Mouse (Mus musculus): ENCODE measurements around the gene Zfyve28.

Gene Zfyve28

DNA sequence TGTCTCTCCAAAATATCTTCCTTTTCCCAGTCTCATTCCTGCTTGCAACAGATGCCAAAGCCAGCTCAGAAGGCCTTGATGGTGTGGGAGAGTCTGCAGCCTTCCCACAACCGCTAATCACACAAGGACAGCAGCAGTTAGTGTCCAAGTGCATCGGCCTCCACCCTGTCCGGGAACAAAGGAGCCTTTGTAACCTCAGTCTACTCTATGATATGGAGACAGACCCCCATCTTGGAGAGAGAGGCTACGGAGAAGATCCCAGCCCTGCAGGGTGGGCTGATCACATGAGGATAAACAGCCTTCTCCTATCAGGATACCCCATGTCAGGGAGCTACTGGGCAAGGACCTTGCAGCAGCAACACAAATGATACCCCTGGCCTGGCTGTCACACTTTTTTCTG is 36.5 kb downstream of the Zfyve28 start:
- peak; percentile 67 for DNase-seq (ENCODE audit: low spot score)

DNA sequence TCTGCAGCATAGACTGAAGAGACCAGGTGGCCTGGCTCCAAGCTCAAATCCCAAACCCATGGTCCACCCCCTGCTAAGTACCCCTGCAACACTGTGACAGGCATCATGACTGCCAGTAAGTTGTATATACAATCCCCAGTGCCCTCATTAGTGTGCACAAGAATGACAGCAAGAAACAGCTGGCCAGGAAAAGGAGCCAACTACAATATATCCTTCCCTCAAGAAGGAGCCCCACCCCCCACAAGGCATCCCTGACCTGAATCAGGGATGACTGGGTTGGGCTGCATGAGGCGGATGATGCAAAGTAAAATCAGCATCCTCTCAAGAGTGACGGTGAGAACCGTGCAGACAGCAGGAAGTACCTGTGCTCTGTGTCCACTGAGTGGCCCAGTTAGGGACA is 38.2 kb downstream of the Zfyve28 start:
- peak; percentile 23 for DNase-seq (ENCODE audit: low spot score)

DNA sequence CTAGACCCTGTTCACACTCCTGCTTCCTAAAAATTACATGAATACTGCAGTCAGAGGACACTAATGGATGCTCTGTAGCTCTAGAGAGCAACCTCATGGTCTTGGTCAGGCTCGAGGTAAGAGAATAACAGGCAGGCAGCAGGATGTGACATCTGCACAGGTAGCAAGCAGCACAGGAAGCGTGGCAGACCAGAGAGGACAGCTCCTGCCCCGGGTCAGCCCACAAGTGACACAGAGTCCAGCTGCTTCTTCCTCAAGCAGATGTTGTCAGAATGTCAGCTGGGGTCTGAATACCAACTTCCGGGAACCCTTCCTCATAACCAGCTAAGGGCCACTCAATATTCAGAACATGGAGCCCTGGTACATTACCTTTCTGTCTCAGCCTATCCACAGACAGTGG is 39.1 kb downstream of the Zfyve28 start:
- DNase-seq (ENCODE audit: low spot score), result no peak

DNA sequence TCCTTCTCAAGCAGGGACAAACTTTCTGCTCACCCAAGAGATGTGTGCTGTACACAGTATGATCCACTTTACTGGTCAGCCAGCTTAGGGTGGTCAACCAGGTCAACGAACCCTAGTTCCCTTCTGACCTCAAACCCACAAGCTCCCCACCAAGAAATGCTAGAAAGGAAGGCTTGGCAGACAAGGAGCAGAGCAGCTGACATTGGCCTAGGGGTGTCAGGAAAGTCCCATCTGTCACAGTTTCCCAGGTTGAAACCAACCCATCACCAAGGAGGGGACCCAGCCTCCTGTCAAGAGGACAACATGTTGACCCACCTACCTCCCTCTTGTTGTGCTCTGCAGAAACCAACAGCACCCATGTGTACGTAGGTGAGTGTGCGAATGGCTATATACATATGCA is 41.8 kb downstream of the Zfyve28 start:
- no peak for DNase-seq (ENCODE audit: low spot score)

DNA sequence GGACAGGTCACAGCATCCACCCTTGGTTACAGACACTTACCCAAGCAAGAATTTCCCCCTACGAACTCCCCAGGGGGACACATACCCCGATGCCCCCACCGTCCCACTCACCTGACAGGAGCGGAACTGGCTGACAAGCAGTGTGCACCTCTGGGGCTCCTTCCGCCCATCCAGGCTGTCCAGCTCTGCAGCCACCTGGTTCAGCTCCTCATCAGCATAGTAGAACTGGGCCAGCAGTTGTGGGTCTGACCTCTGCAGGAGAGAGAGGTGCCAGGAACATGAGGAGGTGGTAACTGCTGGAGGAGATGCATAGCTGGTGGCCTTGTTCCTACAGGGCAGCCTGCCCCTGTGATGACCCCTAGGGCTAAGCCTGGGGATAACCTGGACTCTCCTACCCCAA is 45.2 kb downstream of the Zfyve28 start:
- no peak for DNase-seq (ENCODE audit: low spot score)

DNA sequence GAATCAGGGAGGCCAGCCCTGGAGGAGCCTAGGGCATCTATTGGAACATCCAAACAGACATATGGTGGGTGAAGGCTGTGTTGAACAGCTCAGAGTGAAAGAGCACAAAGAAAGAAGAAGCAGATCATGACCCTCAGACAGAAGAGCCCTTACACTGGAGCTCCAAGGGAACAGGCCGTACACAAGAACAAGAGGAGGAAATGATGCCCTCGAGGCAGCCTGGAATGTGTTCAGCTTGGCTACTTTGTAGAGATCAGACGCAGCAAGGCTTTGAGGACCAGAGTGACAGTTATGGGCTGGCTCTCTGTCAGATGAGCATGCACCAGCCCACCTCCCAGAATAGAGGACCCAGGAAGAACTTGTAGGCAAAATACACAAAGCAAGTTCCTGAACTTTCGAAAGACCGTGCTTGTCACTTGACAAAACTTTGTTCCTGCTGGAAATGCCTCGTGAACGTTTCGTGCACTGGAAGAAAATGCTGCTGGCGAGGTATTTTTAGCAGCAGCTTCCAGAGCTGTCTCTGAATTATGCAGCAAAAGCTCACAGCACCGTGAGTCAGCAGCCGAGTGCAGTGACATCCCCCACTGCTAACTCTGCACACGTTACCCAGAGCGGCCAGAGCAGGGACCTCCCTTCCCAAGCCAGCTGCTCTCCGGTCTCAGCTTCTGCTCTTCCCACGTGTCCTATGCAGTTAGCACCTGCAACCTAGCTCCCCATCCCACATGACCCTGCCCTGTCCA is 45.9 kb downstream of the Zfyve28 start:
- peak; percentile 62 for DNase-seq (ENCODE audit: low spot score)

DNA sequence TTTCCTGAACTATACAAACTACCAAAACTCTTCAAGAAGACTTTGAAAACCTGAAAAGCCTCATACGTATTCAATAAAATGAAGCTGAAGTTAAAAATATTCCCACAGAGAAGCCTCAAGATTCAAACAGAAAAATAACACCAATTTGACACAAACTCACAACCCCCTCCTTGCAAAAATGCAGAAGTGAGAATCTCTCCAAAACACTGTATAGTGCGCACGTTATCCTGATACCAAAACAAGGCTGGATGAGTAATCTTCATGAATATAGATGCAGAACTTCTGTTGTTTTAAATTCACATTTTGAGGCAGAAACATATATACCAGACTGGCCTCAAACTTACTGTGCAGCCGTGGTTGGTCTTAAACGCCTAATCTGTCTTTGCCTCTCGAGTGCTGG is 49.8 kb downstream of the Zfyve28 start:
- DNase-seq (ENCODE audit: low spot score), result no peak

DNA sequence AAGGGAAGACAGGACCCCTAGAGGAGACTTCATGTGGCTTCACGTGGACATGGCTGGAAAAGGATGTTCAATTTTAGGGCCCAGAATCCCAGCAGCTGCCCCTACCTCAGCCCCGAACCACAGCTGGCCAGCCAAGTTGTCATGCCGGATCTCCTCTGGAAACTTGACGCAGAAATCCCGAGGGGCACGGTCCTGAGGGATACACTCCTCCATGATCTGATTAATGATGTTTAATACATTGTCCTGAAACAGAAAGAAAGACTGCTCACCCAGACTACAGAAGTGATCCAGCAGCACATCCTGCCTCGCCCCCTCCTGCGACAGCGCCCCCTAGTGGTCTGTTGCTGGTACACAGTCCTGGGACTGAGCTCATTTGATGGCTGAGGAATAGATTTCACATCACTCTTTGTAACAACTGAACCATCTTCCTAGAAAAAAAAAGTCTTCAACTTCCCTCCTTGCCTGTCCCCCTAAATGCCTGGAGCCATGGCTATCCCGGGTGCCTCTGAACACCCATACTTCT is 52.3 kb downstream of the Zfyve28 start:
- DNase-seq (ENCODE audit: low spot score), result peak; percentile 63

DNA sequence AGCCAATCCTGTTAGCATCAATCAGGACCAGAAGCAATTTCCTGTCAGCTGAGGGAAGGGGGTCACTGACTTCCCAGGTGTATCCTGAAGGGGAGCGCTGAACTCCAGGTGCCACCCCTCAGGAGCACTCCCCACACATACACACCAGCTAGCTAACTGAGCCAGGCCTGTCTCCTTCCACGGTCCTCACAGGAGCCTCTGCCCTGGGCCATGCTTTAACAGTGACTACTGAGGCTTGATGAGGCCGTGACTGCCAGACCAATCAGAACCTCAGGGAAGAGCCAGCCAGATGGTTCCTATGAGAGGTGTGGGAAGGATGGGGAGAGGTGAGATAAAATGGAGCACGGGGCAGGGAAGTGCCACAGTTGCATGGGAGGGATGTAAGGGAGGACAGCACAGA is 53.2 kb downstream of the Zfyve28 start:
- DNase-seq (ENCODE audit: low spot score), result no peak

DNA sequence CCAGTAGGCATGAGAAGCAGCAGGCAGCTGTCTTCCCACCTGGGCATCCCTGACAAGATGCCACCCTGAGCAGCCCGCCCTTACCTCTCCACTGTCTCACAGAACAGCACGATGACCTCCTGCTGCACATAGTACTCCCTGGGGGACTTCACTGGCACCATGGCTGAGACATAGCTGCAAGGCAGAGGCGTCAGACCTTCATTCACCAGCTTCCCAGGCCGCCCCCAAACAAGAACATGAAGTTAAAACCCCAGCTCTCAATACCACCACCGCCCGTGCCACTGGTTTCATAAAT is 55.1 kb downstream of the Zfyve28 start:
- DNase-seq (ENCODE audit: low spot score), result no peak

DNA sequence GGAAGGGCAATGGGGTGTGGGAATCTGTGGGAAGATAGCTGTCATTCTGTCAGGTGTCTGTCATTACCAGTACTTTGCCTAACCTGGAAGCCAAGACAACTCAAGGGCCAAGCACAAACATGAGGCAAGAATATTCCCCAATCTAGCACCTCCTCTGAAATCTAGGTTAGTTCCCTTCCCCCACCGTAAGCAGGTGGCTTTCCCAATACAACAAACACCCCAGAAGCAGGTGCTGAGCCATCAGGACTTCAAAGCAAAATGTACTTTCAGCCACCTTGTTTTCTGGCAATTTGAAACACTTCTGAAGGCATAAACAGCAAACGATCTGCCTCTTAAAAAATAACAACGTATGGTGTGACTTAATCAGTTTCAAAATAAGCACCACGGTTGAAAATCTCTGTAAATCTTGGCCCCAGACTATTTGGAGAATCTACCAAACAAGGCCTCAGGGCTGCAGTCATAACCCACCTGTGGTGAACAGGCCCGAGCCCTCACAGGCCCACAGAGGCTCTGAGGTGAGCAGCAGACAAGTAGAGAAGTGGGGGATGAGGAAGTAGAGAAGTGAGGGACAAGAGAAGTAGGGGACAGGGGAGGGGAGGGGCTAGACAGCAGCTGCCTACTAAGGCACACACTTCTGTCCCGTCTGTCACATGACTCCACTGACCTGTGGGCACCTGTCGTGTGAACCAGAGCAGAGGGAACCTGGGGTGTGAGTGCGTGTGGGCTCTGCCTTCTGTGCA is 55.6 kb downstream of the Zfyve28 start:
- no peak for DNase-seq (ENCODE audit: low spot score)

DNA sequence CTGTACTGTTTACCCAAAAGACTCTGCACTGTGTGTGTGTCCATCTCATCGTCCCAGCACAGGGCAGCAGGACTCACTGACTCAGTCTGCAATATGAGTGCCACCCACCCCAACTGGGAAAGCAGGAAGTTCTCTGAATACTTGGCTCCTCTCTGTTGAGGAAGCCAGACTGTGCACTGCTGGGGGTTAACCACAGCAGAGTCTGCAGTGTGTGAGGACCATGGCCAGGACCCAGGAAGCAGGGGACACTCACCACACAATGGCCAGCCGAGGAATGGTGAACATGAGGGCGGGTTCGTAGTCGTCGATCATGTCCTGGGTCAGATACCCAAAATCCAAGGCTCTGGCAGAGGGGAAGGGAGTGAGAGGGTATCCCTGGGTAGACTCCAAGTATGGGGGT is 56.3 kb downstream of the Zfyve28 start:
- DNase-seq (ENCODE audit: low spot score), result no peak

DNA sequence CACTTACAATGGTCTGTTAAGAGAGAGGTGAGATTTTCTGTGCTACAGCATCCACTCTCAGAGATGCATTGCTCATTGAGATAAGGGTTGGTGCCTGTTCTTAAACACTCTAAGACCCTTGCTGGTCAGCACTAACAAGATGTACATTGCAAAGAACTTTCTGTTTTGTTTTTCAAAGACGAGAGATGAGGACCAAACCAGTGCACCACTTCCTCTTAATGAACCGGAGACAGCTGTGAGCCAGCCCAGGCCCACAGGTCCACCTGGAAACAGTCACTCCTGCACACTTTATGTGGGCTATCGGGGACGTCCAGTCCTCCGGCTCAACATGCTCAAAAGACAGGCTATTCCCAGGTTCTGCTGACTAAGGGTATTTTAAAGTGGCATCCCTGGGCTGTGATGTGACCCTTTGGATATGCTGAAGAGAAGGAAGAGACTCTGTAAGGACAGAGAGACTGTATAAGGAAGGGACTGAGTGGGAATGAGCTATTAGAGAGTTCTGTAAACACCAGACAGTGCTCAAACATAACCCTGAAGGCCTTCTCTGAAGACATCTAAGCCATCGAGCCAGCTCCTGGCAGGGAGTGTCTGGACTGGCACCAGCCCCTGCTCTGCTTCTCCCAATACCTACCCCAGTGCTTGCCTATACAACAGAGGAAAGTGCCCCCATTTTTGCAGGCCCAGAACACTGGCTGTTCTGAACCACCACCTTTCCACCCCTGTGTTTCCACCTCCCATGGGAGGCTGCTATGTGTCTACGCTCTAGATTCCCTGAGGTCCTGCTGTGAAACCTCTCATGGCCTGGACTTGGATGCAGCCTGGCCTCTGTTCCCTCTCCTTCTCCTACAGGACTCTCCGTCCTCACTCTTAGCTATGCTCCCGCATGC is 57.4 kb downstream of the Zfyve28 start:
- no peak for DNase-seq (ENCODE audit: low spot score)

DNA sequence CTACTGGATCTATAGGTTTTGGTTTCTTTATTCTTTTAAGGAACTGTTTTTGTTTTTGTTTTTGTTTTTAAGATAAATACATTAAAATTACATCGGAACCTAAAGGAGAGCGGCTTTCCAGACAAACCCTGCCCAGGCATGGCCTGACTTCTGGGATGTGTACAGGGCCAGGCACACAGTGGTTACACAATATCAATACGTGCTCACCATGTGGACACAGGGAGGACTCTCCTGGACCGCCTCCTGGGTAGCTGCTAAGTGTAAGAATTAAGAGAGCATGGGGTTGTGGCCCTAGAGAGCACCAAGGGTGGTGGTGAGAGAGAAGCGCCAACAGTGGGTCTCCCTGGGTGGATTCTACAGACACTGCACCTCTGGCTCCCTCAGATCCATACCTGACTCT is 58.7 kb downstream of the Zfyve28 start:
- DNase-seq (ENCODE audit: low spot score), result no peak

DNA sequence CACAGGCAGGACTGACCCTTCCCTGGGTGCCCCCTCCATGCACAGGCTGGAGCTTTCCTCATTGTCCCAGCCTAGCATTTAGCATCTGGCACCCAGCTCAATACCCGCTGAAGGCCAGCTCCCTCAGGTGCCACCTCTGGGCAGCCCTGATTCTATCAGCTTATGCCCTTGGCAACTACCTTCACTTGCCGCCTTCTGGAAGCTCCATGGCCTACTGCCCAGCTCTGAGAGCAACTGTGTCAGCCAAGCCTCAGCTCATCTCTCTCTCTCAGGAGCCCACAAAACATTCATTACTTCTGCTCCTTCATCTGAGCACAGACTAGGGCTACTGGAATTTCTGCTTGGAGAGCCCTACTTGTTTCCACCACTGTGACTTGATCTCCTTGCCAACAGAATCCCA is 62.7 kb downstream of the Zfyve28 start:
- no peak for DNase-seq (ENCODE audit: low spot score)

DNA sequence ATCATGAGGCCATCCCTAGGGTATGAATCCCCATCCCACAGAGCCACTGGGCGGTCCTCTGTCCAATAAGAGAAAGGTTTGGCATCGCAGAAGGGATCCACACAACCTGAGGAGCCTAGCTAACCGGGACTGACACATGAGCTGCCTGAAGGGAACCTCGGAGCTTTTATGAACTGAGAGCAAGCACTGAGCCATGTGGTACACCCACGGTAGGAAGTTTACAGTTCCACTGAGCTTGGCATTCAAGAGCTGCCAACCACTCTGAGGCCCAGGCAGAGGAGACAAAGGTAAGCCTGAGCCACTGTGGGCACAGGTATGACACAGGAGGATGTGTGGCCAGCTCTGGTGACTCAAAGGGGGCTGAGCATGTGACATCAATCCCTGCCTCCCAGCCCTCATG is 63.7 kb downstream of the Zfyve28 start:
- no peak for DNase-seq (ENCODE audit: low spot score)

DNA sequence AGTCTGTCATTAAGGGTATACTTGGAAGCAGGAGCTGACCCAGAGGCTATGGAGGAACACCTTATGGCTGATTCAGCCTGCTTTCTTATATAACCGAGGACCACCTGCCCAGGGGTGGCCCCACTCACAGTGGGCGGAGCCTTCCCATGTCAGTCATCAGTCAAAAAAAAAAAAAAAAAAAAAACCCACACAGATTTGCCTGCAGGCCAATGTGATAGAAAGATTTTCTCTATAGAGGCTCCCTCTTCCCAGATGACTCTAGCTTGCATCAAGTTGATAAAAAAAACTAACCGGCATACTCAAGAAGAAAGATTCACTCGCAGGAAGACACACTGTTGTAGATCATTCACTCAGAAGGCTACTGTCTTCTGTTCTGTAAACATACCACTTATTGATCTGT is 68.2 kb downstream of the Zfyve28 start:
- DNase-seq (ENCODE audit: low spot score), result no peak

DNA sequence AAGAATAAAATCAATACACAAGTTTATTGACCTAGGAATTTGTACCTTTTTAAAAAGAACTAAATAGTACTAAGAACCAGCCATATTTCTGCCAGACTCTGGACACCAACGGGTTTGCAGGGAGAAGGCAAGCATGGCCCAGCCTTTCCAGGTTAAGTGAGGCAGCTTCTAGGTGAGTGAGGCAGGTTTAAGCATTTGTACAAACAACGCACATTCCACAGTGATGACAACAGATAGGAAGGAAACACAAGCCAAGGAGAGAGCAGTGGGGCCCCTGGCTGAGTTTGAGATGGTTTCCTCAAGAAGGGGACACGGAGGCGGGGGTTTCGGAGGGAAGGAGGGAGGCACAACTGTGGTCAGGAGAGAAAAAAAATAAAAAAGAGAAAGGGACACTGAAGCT is 69.6 kb downstream of the Zfyve28 start:
- DNase-seq (ENCODE audit: low spot score), result no peak

DNA sequence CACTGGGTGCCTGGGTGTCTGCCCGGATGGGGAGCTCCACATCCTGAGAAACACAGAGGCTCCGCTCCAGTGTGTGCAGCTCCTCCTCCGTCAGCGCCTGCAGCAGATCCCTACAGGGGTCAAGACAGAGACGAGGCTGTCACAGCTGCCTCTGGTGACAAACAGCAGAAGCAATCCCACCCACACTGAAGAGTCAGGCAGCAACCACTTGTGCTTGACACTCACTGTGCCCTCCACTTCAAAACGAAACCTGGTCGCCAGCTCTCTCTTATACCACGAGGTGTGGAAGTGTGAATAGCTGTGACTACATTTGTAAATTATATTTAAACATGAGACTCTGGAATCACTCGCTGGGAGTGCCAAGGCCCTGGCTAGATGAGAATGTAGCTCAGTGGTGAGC is 70.5 kb downstream of the Zfyve28 start:
- DNase-seq (ENCODE audit: low spot score), result no peak

DNA sequence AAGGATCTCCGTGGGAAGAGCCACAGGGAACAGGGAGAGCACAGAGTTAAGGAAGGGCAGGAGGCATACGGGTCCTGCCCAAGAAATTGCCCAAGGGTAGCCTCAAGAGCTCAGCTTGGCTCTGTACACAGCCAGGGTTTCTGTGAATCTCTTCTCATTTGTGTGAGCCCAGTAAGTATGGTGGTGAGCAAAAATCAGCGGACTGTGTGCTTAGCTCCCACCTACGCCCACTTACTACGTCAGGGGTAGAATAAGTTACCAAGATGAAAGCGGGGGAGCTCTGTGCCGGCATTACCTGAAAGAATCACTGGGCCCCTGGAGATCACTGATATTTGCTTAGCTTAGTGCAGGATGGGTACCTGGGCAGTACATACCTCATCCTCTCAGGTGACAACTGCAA is 72.2 kb downstream of the Zfyve28 start:
- DNase-seq (ENCODE audit: low spot score), result no peak

DNA sequence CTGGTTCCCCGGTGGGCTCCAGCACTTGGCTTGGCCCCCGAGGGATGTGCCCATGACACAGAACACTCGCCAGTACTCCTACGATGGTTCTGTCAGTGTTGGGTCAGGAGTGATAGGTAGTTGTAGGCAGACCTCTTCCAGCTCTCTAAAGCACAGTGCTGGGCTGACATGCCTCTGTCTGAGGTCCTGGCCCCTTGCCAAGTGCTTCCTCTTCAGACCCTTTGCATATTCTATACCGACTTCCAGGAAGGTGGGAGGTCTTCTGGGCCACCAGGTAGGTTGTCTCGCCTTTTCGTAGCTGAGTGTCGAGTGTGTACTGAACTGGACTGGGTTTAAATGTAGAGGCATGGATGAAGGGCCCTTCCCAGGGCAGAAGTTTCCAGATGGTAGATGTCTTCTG is 74.6 kb downstream of the Zfyve28 start:
- DNase-seq (ENCODE audit: low spot score), result no peak

DNA sequence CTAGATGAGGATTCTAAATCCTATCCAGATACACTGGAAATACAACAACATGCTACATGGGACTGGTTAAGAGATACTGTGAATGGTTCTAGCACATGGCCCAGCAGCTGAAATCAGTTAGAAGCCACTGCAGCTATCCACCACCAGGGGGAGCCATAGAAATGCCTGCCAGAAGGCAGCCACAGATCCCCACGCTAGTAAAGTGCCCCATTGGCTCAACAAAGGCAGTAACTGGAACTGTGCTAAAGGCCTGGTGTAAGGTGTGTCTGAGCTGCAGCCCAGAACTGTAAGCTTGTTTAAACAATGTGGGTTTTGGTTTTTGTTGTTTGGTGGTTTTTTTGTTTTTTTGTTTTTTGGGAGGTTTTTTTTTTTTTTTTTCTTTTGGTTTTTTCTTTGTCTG is 78.0 kb downstream of the Zfyve28 start:
- DNase-seq (ENCODE audit: low spot score), result peak; percentile 92

DNA sequence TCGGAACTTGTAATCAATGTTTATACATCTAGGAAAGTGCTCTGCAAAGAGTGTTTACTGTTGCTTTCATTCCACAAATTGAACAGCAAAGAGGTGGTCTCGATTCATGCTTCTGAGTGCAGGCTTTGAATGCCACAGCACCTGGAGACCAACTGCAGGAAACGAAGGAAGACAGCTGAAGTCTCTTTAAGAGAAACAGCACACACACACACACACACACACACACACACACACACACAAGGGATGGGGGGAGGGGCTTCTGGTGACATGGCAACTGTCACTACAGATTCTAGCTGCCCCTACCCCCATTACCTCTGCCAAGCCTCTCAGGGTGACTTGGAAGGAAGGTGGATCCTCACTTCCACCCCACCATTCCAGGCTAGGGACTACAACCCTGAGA is 80.7 kb downstream of the Zfyve28 start:
- no peak for DNase-seq (ENCODE audit: low spot score)

All from retina, embryonic 14.5 days (tissue).